ENCODE assay signal across 8 mouse cellular contexts in genomic region chr7:39654563-39655286, GRCm38 (mm10).
DNase-seq lines count a peak whose midpoint lies in the region; ATAC-seq lines count a peak whose summit lies in the region.

No protein-coding gene starts in this region.

- no peak overlapping the region for H3K4me2 ChIP-seq in neural tube, embryonic 11.5 days (ENCODE audit: low read depth)
- H3K4me2 ChIP-seq in limb, embryonic 12.5 days = peak overlapping the region; percentile 23; the same call in 1 of the 2 replicates

- no peak overlapping the region for H3K9ac ChIP-seq in neural tube, embryonic 11.5 days (ENCODE audit: low read length)
- no peak overlapping the region for H3K9ac ChIP-seq in limb, embryonic 12.5 days (replicated peaks)

- no peaks in the 10 kb centered on the region for H3K27me3 ChIP-seq in neural tube, embryonic 11.5 days (ENCODE audit: control insufficient read depth, insufficient read depth, low read length)
- H3K27me3 ChIP-seq in limb, embryonic 12.5 days = peaks cover 3% of the 10 kb centered on the region; the same call in 1 of the 2 replicates
- no peaks in the 10 kb centered on the region for H3K27me3 ChIP-seq in splenic B cell, adult 2 months (ENCODE audit: control insufficient read depth, insufficient read depth, low read length, poor library complexity, severe bottlenecking)

- peak; percentile 53 for ATAC-seq in neural tube, embryonic 11.5 days (ENCODE audit: insufficient read depth, low FRiP score, low TSS enrichment)
- no peak for ATAC-seq in limb, embryonic 12.5 days (ENCODE audit: insufficient number of reproducible peaks, insufficient read depth, low FRiP score, low TSS enrichment, low read depth)

- no peak overlapping the region for H3K4me3 ChIP-seq in neural tube, embryonic 11.5 days (ENCODE audit: low read depth, low read length)
- no peak overlapping the region for H3K4me3 ChIP-seq in limb, embryonic 12.5 days (replicated peaks)

- H3K9me3 ChIP-seq in neural tube, embryonic 11.5 days (ENCODE audit: control insufficient read depth, low read length) = no peaks in the 10 kb centered on the region
- no peaks in the 10 kb centered on the region for H3K9me3 ChIP-seq in limb, embryonic 12.5 days

- peak; percentile 20 for DNase-seq in neural tube, embryonic 11.5 days (ENCODE audit: low spot score)
- DNase-seq in neural tube, embryonic 10.5 days (ENCODE audit: extremely low spot score, low spot score) = no peak
- peak; percentile 16 for DNase-seq in fibroblast of lung, adult 2 months (ENCODE audit: low read depth)
- DNase-seq in splenic B cell, adult 2 months (ENCODE audit: low read depth, low spot score) = peak; percentile 78
- DNase-seq in kidney, adult 11 months = no peak
- DNase-seq in left cerebral cortex, adult 9 months (ENCODE audit: low spot score in 2 of 2) = no peak
- DNase-seq in spleen, postnatal 14 days (ENCODE audit: low spot score in 2 of 2) = no peak

- H3K36me3 ChIP-seq in neural tube, embryonic 11.5 days (ENCODE audit: control insufficient read depth, insufficient read depth, low read length) = no peaks in the 10 kb centered on the region
- no peaks in the 10 kb centered on the region for H3K36me3 ChIP-seq in limb, embryonic 12.5 days
- H3K36me3 ChIP-seq in splenic B cell, adult 2 months (ENCODE audit: control insufficient read depth, insufficient read depth, low read length, poor library complexity, severe bottlenecking) = no peaks in the 10 kb centered on the region

- H3K27ac ChIP-seq in neural tube, embryonic 11.5 days (ENCODE audit: low read depth, low read length) = no peak overlapping the region
- no peak overlapping the region for H3K27ac ChIP-seq in limb, embryonic 12.5 days

- H3K4me1 ChIP-seq in neural tube, embryonic 11.5 days (ENCODE audit: control insufficient read depth, insufficient read depth, low read length) = no peaks in the 10 kb centered on the region
- 0 out of 2 replicates have a peak, but pooled peaks cover 3% of the 10 kb centered on the region for H3K4me1 ChIP-seq in limb, embryonic 12.5 days (replicated peaks)

- 21% methylated on average over 4 of the region's 4 CpGs for WGBS in neural tube, embryonic 11.5 days
- WGBS in limb, embryonic 12.5 days = 29% methylated on average over 4 of the region's 4 CpGs

Comparison
In these comparisons a context has a peak if more than half of its experiments do, and no peak if none do; other contexts are left out.
1. DNase-seq: peak in neural tube, embryonic 11.5 days (single experiment), fibroblast of lung, adult 2 months (single experiment) and splenic B cell, adult 2 months (single experiment); none in neural tube, embryonic 10.5 days (single experiment), kidney, adult 11 months (single experiment), left cerebral cortex, adult 9 months (0 of 2) and spleen, postnatal 14 days (0 of 2).